ENCODE assay signal across 19 mouse cellular contexts in the genomic region with DNA sequence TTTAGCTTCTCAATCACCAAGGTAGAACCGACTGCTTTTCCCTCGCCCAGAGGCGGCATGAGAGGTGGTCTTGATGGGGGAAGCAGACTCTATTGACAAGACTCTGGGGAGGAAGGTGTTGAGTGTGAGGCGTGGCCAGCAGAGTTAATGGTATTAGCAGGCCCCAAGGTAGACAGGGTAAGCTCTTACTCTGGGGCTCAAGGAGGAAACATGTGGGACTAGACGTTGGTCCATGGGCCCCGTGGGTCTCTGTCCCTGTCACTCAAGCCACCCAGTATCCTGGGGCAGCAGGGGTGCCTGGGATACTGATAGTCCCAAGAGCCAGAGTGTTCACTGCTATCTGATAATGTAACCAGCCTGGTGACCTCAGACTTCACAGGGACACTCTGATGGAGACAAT.
"Had no signal": no experiment of that assay in that cellular context is flagged by ENCODE, and none has a peak within 500 bp of the region (broad histone marks: within the 10 kb centered on the region; RNA-seq: fewer than 3 reads in every experiment).

No protein-coding gene starts in this region.

- H3K36me3 ChIP-seq: limb, embryonic 15.5 days; midbrain, embryonic 12.5 days; midbrain, embryonic 15.5 days; neural tube, embryonic 12.5 days had no signal

- H3K9ac ChIP-seq: limb, embryonic 15.5 days; liver, embryonic 14.5 days; liver, postnatal 0 days; lung, embryonic 14.5 days; midbrain, embryonic 12.5 days; midbrain, embryonic 15.5 days; neural tube, embryonic 12.5 days had no signal

- ATAC-seq: liver, postnatal 0 days; lung, postnatal 0 days; midbrain, embryonic 15.5 days had no signal

- H3K27ac ChIP-seq: kidney, postnatal 0 days; layer of hippocampus, adult 2 months; left cerebral cortex, adult 2 months; limb, embryonic 15.5 days; liver, embryonic 14.5 days; macrophage; midbrain, embryonic 12.5 days; midbrain, embryonic 15.5 days; neural tube, embryonic 12.5 days had no signal

- H3K27me3 ChIP-seq: limb, embryonic 15.5 days; midbrain, embryonic 12.5 days; midbrain, embryonic 15.5 days; neural tube, embryonic 12.5 days had no signal

- H3K4me2 ChIP-seq: limb, embryonic 15.5 days; liver, embryonic 11.5 days; lung, embryonic 14.5 days; midbrain, embryonic 12.5 days; midbrain, embryonic 15.5 days; neural tube, embryonic 12.5 days had no signal

- H3K4me3 ChIP-seq: layer of hippocampus, adult 2 months; left cerebral cortex, adult 2 months; limb, embryonic 15.5 days; midbrain, embryonic 12.5 days; midbrain, embryonic 15.5 days; neural tube, embryonic 12.5 days had no signal

- DNase-seq: kidney, adult 2 months; kidney, postnatal 25 days; layer of hippocampus, adult 9-11 months; layer of hippocampus, postnatal 36 days; liver, postnatal 0 days; lung, embryonic 14.5 days; thymus, adult 18-20 months; thymus, postnatal 36 days had no signal

- H3K9me3 ChIP-seq: limb, embryonic 15.5 days; midbrain, embryonic 12.5 days; midbrain, embryonic 15.5 days; neural tube, embryonic 12.5 days had no signal
